Mouse (Mus musculus) CH12F3 (cell line): ENCODE measurements around the gene Fmo4.

Experiments
- in situ Hi-C: fragments of 300-500 bp; cut with MboI; formaldehyde crosslinking; loops from 2 replicates; pipeline ENCODE4 v1.14.3; 2020; ENCODE audit warnings: low sequenced_read_pairs

Fmo4 gene

DNA sequence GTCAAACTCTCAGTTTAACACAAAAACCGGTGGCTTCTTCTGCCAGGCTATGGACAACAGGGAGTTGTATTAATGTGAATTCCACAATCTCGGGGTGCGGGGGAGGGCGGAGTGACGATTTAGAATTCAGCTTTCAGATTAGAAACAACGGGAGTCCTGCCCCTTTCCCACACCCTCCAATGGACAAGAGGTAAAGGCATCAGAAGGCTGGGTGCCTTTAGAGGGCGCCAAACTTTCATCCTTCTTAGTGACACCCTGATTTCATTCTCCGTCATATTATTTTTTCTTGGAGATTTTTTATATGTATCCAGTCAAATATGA is at the start of gene Fmo4:
Gene Fmo4, minus strand, starts transcription at position 137 of the 321 bp plus-strand sequence.
- in situ Hi-C loops, result no loop called here

- in situ Hi-C loops, result no loop called here
These were observed 48.6 kb upstream of the Fmo4 start for GRCm38 (mm10) chr1:162862328-162862727.

DNA sequence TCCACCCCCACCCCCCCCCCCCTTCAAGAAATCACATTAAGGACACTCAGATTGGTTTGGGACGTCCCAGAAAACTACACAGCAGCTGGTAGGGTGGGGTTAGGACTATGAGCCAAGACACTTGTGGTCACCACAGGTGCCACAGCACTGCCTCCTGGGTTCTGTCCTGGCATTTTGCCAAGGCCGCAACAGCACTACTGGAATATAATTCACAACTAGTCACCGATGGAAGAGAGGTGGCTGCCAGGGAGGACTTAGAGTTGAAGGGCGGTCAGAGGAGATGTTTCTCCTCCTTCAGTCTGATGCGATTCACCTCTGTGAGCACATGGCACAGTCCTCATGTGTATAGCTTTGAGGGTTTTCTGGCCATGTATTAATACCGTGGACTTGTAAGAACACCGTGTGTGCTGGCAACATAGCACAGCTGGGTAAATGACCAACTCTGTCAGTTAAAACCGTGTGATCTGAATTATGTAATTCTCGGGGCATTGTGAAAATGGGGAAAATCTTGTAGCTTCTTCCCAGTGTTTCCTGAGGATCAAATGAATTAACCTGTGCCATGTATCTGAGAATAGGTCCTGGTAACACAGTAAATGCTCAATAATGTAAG is 46.3 kb upstream of the Fmo4 start:
- in situ Hi-C loops, result no loop called here

DNA sequence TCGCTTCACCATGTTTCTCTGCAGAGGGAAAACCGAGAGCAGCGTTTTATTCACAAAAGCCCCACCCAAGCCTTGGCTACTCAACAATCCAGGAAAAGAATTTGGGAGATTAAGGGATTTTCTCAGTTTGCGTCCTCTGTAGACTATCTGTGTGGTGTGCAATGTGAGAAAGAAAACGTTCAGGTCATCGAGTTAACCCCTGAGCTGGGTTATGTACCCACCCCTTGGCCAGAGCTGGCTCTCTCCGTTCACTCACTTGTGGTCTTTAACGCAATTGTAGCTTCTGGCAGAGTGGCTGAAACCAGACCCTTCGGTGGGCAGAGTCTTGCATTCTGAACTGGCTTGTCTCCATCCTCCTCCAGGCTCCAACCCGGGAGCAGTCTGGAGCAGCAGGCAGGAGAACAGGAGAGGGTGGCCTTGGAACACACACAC is 45.8 kb upstream of the Fmo4 start:
- in situ Hi-C loops, result no loop called here

- in situ Hi-C loops, result no loop called here
These were observed 45.0 kb upstream of the Fmo4 start for GRCm38 (mm10) chr1:162858748-162859130.

GRCm38 (mm10) chr1:162857766-162858747 is 44.3 kb upstream of the Fmo4 start:
- in situ Hi-C loops, result no loop called here

DNA sequence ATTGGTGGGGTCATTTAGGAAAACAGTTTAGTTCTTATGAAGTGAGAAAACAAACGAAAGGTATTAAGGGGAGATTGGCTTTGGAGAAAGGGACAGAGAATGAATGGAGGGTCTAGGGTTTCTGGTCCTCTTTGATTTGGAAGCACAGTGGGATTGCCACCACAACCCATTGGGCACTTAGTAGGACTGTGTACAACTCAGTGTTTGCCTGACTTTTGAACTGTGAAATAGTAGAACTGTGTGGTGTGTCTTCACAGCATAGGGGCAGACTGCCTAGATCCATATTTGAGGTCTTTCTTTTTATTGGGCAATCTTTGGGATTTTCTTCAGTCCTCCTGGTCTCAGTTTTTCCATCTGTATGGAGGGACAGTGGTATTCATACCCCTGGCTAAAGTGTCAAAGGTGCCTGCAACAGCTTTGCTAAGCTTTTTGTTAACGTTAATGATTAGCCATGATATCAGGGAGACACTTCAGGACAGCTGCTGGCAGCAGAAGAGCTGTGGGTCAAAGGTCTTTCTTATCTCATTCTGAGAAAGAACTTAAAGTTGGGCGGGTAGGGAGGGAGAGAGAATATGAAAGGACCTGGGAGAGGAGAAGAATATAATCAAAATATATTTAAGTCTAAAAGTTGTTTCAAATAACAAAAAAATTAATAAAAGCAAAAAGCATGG is 40.2 kb upstream of the Fmo4 start:
- in situ Hi-C loops, result no loop called here

GRCm38 (mm10) chr1:162847554-162847953 is 33.8 kb upstream of the Fmo4 start:
- in situ Hi-C loops, result no loop called here

GRCm38 (mm10) chr1:162840211-162840610 is 26.4 kb upstream of the Fmo4 start:
- in situ Hi-C loops, result no loop called here

GRCm38 (mm10) chr1:162838976-162839375 is 25.2 kb upstream of the Fmo4 start:
- in situ Hi-C loops, result no loop called here

DNA sequence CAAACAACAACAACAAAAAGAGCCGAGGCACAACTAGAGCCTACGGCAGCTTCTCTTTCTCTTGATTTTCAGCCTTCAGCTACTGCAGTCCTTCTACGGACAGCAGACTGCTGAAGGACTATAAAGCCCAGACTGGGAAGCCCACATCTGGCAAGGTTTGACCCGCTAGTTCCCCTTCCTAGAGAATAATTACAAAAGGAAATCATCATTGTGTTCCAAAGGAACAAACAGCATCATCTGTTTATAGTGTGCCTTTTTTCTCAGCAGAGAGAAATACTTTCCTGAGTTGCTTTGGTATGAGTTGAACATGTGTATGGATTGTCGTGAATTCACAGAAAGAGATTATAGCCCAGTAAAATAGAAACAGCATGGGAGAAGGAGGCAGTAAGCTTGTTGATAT is 20.6 kb upstream of the Fmo4 start:
- in situ Hi-C loops, result no loop called here

DNA sequence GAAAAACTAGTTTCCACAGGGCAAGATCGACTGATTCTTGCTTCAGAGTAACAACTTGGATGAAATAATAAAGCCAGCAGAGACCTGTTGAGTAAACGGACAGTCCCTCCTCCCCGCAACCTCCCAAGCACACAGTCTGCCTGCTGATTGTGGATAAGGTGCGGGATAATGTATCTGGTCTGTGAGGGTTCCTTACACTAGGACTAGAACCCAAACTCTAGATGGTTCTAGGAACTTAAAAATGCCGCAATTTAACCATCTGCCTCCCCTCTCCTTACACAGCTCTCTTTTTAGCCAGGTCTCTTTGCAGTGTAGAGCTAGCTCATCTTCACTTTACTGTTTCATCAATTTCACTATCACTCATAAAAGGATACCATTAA is 18.8 kb upstream of the Fmo4 start:
- in situ Hi-C loops, result no loop called here

- in situ Hi-C loops, result no loop called here
These were observed 18.2 kb upstream of the Fmo4 start for GRCm38 (mm10) chr1:162831838-162832573.

DNA sequence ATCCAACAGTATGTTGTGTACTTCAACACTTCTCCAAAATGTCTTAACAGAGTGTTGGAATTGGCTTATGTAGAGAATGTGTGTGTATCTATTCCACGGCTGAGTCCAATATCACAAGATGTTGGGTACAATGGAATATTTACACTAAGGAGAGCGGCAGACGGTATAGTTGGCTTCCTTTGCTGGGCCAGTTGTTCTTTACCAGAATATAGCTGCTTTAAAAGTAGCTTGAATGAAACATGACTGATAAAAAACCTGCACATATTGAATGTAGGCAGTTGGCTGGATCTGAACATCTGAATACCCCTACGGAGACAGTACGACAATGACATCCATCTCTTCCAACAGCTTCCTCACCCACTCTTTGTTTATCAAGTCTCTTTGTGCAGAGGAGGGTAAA is 5.5 kb upstream of the Fmo4 start:
- in situ Hi-C loops, result no loop called here

- in situ Hi-C loops, result no loop called here
These were observed 1.8 kb upstream of the Fmo4 start for GRCm38 (mm10) chr1:162815381-162816127.

DNA sequence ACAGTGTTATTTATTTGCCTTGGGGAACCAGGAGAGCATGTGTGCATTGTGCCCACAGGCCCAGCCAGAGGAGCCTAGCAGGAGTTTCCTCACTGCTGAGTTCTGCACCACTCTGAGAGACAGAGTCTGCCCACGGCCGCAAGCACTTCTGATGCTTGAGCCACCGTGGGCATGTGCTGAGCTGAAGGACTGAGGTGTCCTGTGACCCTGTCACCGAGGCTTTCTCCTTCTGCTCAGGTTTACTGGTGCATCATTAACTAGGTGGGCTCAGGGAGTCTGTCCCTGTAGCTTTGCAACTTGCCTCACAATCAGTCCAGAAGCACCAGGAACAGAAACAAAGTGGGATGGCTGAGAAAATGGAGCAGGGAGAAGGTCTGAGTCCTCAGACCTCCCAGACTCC is 1.2 kb upstream of the Fmo4 start:
- in situ Hi-C loops, result no loop called here

DNA sequence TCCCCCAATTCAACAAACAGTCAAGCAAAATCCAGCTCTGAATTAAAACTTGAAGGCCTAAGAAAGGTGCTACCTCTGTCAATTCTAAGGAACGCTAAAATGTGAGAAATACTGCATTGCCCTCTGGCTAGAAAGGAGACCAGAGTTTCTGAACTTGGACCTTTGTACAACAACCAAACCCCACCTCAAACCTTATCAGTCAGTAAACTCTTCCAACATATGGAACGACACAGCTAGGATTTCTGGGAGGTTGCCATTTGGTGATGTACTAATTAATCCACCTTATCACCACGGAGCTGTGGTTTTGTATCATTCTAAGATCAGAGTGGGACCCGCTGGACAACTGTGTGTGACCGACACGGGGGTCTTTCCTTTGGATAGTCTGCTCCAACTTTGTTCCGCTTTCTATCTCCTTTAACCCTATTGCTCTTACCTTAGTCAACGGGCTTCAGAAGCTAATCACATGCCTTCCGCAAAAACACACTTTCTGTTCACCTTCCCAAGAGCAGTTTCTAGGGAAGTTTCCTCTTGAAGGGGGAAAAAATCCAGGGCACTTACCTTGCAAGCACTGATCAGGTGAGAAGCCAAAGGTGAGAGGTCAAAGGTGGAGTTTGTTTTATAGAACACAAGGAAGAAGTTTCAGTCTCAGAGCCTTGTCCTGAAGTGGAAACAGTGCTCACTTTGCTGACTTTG is 483 bp downstream of the Fmo4 start:
- in situ Hi-C loops, result no loop called here

DNA sequence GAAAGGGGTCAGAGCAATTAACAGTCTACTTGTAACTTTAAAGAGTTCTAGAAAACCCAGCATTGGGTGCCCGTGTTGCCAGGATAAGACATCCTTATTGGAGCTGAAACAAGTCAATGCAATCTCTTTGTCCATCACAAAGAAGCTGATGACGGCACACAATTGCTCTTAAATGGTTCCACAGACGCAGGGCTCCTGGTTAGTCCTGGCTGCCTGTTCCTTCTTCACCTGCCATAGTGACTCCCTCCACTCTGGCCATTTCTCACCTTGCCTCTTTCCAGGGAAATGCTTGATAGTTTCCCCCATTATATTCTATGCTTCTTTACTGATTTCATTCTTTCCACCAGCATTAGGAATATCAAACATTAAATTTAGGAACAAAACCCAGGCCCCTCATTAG is 5.2 kb downstream of the Fmo4 start:
- in situ Hi-C loops, result no loop called here

GRCm38 (mm10) chr1:162807441-162807840 is 6.3 kb downstream of the Fmo4 start:
- in situ Hi-C loops, result no loop called here

- in situ Hi-C loops, result no loop called here
These were observed 8.8 kb downstream of the Fmo4 start for GRCm38 (mm10) chr1:162805011-162805410.
